Mouse (Mus musculus) kidney, embryonic 14.5 days (tissue): Measurements from ENCODE around the gene Col25a1. TPM values are rescaled to one million over a fixed set of nuclear protein-coding genes. Genes with fewer than 3 reads are reported as not detected.

Source experiments
- ATAC-seq: fragments of 200-750 bp; cut with Nextera tagmentation; 2 replicates; pipeline ENCODE4 v1.8.0; 2017; ENCODE audit warnings: moderate number of reproducible peaks, mild to moderate bottlenecking, moderate TSS enrichment, moderate library complexity; ENCODE audit not compliant: low FRiP score, low TSS enrichment
- H3K27ac ChIP-seq: fragments of 300-500 bp; sonication (generic); 2 replicates; pipeline ENCODE4 v1.5.1; 2014; ENCODE audit warnings: low read depth, mild to moderate bottlenecking, low read length, moderate library complexity, mixed read lengths
- H3K27me3 ChIP-seq: fragments of 300-500 bp; sonication (generic); 2 replicates; pipeline ENCODE4 v1.6.1; 2014; ENCODE audit warnings: mild to moderate bottlenecking, low read length; ENCODE audit not compliant: control insufficient read depth, insufficient read depth
- H3K36me3 ChIP-seq: fragments of 300-500 bp; sonication (generic); 2 replicates; pipeline ENCODE4 v1.6.1; 2014; ENCODE audit warnings: low read length, mixed read lengths; ENCODE audit not compliant: control insufficient read depth, insufficient read depth
- H3K4me1 ChIP-seq: fragments of 300-500 bp; sonication (generic); 2 replicates; pipeline ENCODE4 v1.6.1; 2014; ENCODE audit warnings: low read length, mixed read lengths; ENCODE audit not compliant: control insufficient read depth, insufficient read depth
- H3K4me2 ChIP-seq: fragments of 300-500 bp; sonication (generic); replicated peaks from 2 replicates; pipeline ENCODE4 v1.6.1; 2014; ENCODE audit warnings: low read depth, mild to moderate bottlenecking, low read length
- H3K4me3 ChIP-seq: fragments of 300-500 bp; sonication (generic); 2 replicates; pipeline ENCODE4 v1.5.1; 2014; ENCODE audit warnings: mild to moderate bottlenecking, low read length
- H3K9ac ChIP-seq: fragments of 300-500 bp; sonication (generic); 2 replicates; pipeline ENCODE4 v1.6.1; 2014; ENCODE audit warnings: low read depth, mild to moderate bottlenecking, low read length, moderate library complexity
- H3K9me3 ChIP-seq: fragments of 300-500 bp; sonication (generic); 2 replicates; pipeline ENCODE4 v1.6.1; 2016; ENCODE audit warnings: low read length; ENCODE audit not compliant: control insufficient read depth
- WGBS: fragments of 180-500 bp; shearing (Covaris S2); extraction: QIAGEN DNeasy Blood & Tissue Kit; methylation state at CpG from one replicate; pipeline ENCODE4 v1.1.7; 2014; 5-methylcytosine and 5-hydroxymethylcytosine counted together
- polyA plus RNA-seq: library from polyadenylated mRNA; unstranded; fragments of >200 nt; fragmentation: Nextera tagmentation; extraction: Ambion mirVana; gene quantifications from 2 replicates; pipeline ENCODE4 v1.2.1, GENCODE M21; 2014

The Col25a1 gene
- polyA plus RNA-seq, 1 experiment from 2014 or later, result 5.4 TPM

GRCm38 (mm10) chr3:130494192-130494591, 362.9 kb downstream of the Col25a1 start:
- H3K27ac ChIP-seq, result no peak overlapping the region
- ATAC-seq, result no peak
- no peak overlapping the region for H3K9ac ChIP-seq
- H3K4me2 ChIP-seq, result no peak overlapping the region
- no peaks in the 10 kb centered on the region for H3K36me3 ChIP-seq
- 56% methylated on average over 1 of the region's 1 CpGs for WGBS
- no peak overlapping the region for H3K4me3 ChIP-seq
- no peaks in the 10 kb centered on the region for H3K27me3 ChIP-seq
- H3K4me1 ChIP-seq, result no peaks in the 10 kb centered on the region
- no peaks in the 10 kb centered on the region for H3K9me3 ChIP-seq

- Histone ChIP-seq H3K4me3 (no peak overlapping the region), H3K27ac (no peak overlapping the region), H3K36me3 (no peaks in the 10 kb centered on the region), H3K9ac (no peak overlapping the region), H3K4me2 (no peak overlapping the region), H3K9me3 (no peaks in the 10 kb centered on the region), H3K27me3 (no peaks in the 10 kb centered on the region), H3K4me1 (no peaks in the 10 kb centered on the region)
- no peak for ATAC-seq
- 82% methylated on average over 20 of the region's 20 CpGs for WGBS
Observed at GRCm38 (mm10) chr3:130494665-130495396, 363.5 kb downstream of the Col25a1 start.

- no peak overlapping the region for H3K4me2 ChIP-seq
- no peaks in the 10 kb centered on the region for H3K9me3 ChIP-seq
- ATAC-seq, result no peak
- H3K4me1 ChIP-seq, result no peaks in the 10 kb centered on the region
- no peaks in the 10 kb centered on the region for H3K27me3 ChIP-seq
- no peak overlapping the region for H3K4me3 ChIP-seq
- H3K9ac ChIP-seq, result no peak overlapping the region
- H3K27ac ChIP-seq, result no peak overlapping the region
- 93% methylated on average over 2 of the region's 2 CpGs for WGBS
- H3K36me3 ChIP-seq, result no peaks in the 10 kb centered on the region
Observed at GRCm38 (mm10) chr3:130497036-130497435, 365.7 kb downstream of the Col25a1 start.

- Histone ChIP-seq H3K4me2 (no peak overlapping the region), H3K27me3 (no peaks in the 10 kb centered on the region), H3K27ac (no peak overlapping the region), H3K9ac (no peak overlapping the region), H3K4me1 (no peaks in the 10 kb centered on the region), H3K9me3 (no peaks in the 10 kb centered on the region), H3K4me3 (no peak overlapping the region), H3K36me3 (no peaks in the 10 kb centered on the region)
- 79% methylated on average over 3 of the region's 3 CpGs for WGBS
- ATAC-seq, result no peak
Observed at GRCm38 (mm10) chr3:130501713-130502112, 370.4 kb downstream of the Col25a1 start.

GRCm38 (mm10) chr3:130508330-130508729, 377.0 kb downstream of the Col25a1 start:
- 79% methylated on average over 2 of the region's 2 CpGs for WGBS
- no peak for ATAC-seq
- Histone ChIP-seq H3K4me2 (no peak overlapping the region), H3K27ac (no peak overlapping the region), H3K27me3 (no peaks in the 10 kb centered on the region), H3K36me3 (no peaks in the 10 kb centered on the region), H3K9ac (no peak overlapping the region), H3K9me3 (no peaks in the 10 kb centered on the region), H3K4me1 (no peaks in the 10 kb centered on the region), H3K4me3 (no peak overlapping the region)

GRCm38 (mm10) chr3:130518457-130518879, 387.2 kb downstream of the Col25a1 start:
- H3K4me1 ChIP-seq, result no peaks in the 10 kb centered on the region
- H3K9me3 ChIP-seq, result no peaks in the 10 kb centered on the region
- no peak overlapping the region for H3K27ac ChIP-seq
- no peak overlapping the region for H3K9ac ChIP-seq
- H3K4me2 ChIP-seq, result no peak overlapping the region
- 84% methylated on average over 9 of the region's 9 CpGs for WGBS
- H3K4me3 ChIP-seq, result no peak overlapping the region
- no peaks in the 10 kb centered on the region for H3K36me3 ChIP-seq
- ATAC-seq, result no peak
- no peaks in the 10 kb centered on the region for H3K27me3 ChIP-seq

GRCm38 (mm10) chr3:130521834-130522476, 390.7 kb downstream of the Col25a1 start:
- no peaks in the 10 kb centered on the region for H3K9me3 ChIP-seq
- H3K9ac ChIP-seq, result no peak overlapping the region
- no peak overlapping the region for H3K4me2 ChIP-seq
- WGBS, result 75% methylated on average over 9 of the region's 9 CpGs
- ATAC-seq, result no peak
- no peaks in the 10 kb centered on the region for H3K27me3 ChIP-seq
- H3K4me3 ChIP-seq, result no peak overlapping the region
- no peaks in the 10 kb centered on the region for H3K4me1 ChIP-seq
- no peak overlapping the region for H3K27ac ChIP-seq
- H3K36me3 ChIP-seq, result no peaks in the 10 kb centered on the region

- Histone ChIP-seq H3K9me3 (no peaks in the 10 kb centered on the region), H3K27ac (no peak overlapping the region), H3K4me3 (no peak overlapping the region), H3K36me3 (no peaks in the 10 kb centered on the region), H3K4me1 (no peaks in the 10 kb centered on the region), H3K4me2 (no peak overlapping the region), H3K27me3 (no peaks in the 10 kb centered on the region), H3K9ac (no peak overlapping the region)
- no peak for ATAC-seq
- 87% methylated on average over 7 of the region's 7 CpGs for WGBS
Observed at GRCm38 (mm10) chr3:130523019-130523418, 391.7 kb downstream of the Col25a1 start.

- Histone ChIP-seq H3K4me3 (no peak overlapping the region), H3K9ac (no peak overlapping the region), H3K36me3 (no peaks in the 10 kb centered on the region), H3K4me2 (no peak overlapping the region), H3K27ac (no peak overlapping the region), H3K9me3 (no peaks in the 10 kb centered on the region), H3K4me1 (no peaks in the 10 kb centered on the region), H3K27me3 (no peaks in the 10 kb centered on the region)
- ATAC-seq, result no peak
- WGBS, result 52% methylated on average over 16 of the region's 16 CpGs
Observed at GRCm38 (mm10) chr3:130524367-130525137, 393.3 kb downstream of the Col25a1 start.
